Mouse (Mus musculus): ENCODE results near the gene Dffb. TPM values are rescaled to one million over a fixed set of nuclear protein-coding genes. Genes with fewer than 3 reads are reported as not detected.

Gene Dffb
- polyA plus RNA-seq, 1 experiment from 2014 or later: 13.5 TPM

DNA sequence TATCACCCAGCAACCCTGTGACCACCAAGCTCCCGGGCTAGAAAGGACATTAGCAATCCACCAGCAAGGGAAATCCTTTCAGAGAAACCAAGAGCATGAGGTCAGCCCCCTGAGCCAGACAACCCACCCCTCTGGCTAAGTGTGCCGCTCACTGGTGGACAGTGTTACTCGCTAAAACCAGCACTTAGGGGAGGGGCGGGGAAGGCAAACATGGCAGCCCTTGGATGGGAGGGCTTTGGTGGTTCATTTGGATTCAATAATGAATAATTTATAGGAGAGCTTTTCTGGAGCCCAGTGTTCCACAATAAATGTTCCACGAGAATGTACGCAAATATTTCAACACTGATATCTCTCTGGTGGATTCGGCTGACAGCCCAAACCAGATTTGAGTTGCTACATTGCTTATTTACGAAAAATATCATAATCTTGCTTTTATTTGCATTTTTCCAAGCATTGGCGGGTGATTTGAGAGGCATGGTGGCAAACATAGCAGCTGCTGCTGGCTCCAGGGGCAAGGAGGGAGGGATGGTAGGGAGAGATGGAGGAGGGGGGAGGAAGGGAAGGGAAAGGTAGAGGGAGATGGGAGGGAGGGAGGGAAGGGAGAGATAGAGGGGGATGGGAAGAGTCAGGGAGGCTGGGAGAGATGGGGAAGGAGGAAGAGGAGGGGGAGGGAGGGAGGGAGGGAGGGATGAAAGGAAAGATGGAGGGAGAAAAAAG, 54.3 kb downstream of the Dffb start:
- Histone ChIP-seq H3K9me3 (no peaks in the 10 kb centered on the region), H3K27me3 (ENCODE audit: poor library complexity, severe bottlenecking) (no peaks in the 10 kb centered on the region), H3K36me3 (replicated peaks) (no peaks in the 10 kb centered on the region), H3K4me1 (no peaks in the 10 kb centered on the region), H3K27ac (no peak overlapping the region), H3K4me3 (no peak overlapping the region)
- 72% methylated on average over 9 of the region's 9 CpGs for whole genome bisulfite sequencing
- no peak for DNase-seq (ENCODE audit: extremely low spot score, low spot score)

DNA sequence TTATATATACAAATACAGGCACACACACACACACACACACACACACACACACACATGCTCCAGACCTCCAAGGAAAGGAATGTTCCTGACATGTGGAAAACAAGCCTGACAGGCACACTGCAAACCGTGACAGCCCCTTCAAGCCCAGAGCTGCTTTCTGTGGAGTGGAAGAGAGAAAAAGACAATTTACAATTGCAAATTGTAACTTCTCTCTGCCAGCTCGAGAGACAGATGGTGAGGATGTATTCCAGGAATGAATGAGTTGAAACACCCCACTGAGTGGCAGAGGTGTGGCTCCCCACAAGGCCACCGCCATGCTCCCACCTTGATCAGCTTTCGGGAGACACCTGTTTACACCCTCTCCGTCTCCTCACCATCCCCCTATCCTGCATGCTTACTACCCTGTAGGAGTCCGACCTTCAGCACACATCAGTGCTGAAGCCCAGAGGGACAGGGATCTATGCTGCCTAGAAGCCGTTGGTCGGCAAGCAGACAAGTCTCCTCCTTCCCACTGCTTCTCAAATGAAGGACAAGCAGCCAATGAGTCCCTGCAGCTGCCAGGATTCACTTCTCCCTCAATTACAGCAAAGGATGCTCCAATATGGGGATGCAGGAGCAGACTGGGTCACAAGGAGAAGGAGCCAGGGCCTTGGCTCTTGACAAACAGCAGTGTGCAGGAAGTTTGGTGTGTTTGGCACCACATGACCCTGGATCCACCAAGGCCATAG, 57.0 kb downstream of the Dffb start:
- no peaks in the 10 kb centered on the region for H3K36me3 ChIP-seq (replicated peaks)
- H3K27me3 ChIP-seq (ENCODE audit: poor library complexity, severe bottlenecking): no peaks in the 10 kb centered on the region
- no peak overlapping the region for H3K27ac ChIP-seq
- no peak overlapping the region for H3K4me3 ChIP-seq
- 62% methylated on average over 8 of the region's 8 CpGs for WGBS
- no peaks in the 10 kb centered on the region for H3K9me3 ChIP-seq
- no peaks in the 10 kb centered on the region for H3K4me1 ChIP-seq
- no peak for DNase-seq (ENCODE audit: extremely low spot score, low spot score)

Other genes with a start within 250 kb of the Dffb start
- gene A430005L14Rik, start 17.9 kb downstream of the Dffb start, polyA plus RNA-seq (2016; fragmentation: Nextera tagmentation; extraction: Ambion mirVana): 151 TPM in 2 replicates
- 20.0 and 22.0 TPM in 2 replicates for gene Cep104, start 68 bp upstream of the Dffb start, polyA plus RNA-seq (2016; fragmentation: Nextera tagmentation; extraction: Ambion mirVana)
- 20.1 and 21.9 TPM in 2 replicates for gene Lrrc47, start 36.6 kb upstream of the Dffb start, polyA plus RNA-seq (2016; fragmentation: Nextera tagmentation; extraction: Ambion mirVana)
- gene Smim1, start 51.1 kb upstream of the Dffb start, polyA plus RNA-seq (2016; fragmentation: Nextera tagmentation; extraction: Ambion mirVana): 22.1 and 27.4 TPM in 2 replicates
- gene Ccdc27, start 67.6 kb upstream of the Dffb start, polyA plus RNA-seq (2016; fragmentation: Nextera tagmentation; extraction: Ambion mirVana): not detected in 2 replicates
- gene Trp73, start 165.1 kb upstream of the Dffb start, polyA plus RNA-seq (2016; fragmentation: Nextera tagmentation; extraction: Ambion mirVana): 1.9 and 4.5 TPM in 2 replicates
- gene Wrap73, start 167.2 kb upstream of the Dffb start, polyA plus RNA-seq (2016; fragmentation: Nextera tagmentation; extraction: Ambion mirVana): 47.5 and 50.3 TPM in 2 replicates
- 104 and 106 TPM in 2 replicates for gene Tprgl, start 185.5 kb upstream of the Dffb start, polyA plus RNA-seq (2016; fragmentation: Nextera tagmentation; extraction: Ambion mirVana)
- 26.4 and 28.0 TPM in 2 replicates for gene Megf6, start 195.6 kb upstream of the Dffb start, polyA plus RNA-seq (2016; fragmentation: Nextera tagmentation; extraction: Ambion mirVana)

Data from forebrain, embryonic 10.5 days (tissue).